Mouse (Mus musculus) spleen, adult 10 weeks (tissue): Measurements from ENCODE around the gene Plcxd1. TPM values are rescaled to one million over a fixed set of nuclear protein-coding genes. Genes with fewer than 3 reads are reported as not detected.

Experiments
- polyA plus RNA-seq: library from polyadenylated mRNA; stranded (reverse); fragments of 350-450 nt; fragmentation: Illumina TruSeq; extraction: RNeasy Lipid Tissue Mini Kit (QIAGEN cat#74804); gene quantifications from one replicate; pipeline ENCODE4 v1.2.3, GENCODE M21; 2015; ENCODE audit warnings: low replicate concordance; ENCODE audit not compliant: insufficient read depth

Plcxd1 gene
- polyA plus RNA-seq, result 0.14 TPM

DNA sequence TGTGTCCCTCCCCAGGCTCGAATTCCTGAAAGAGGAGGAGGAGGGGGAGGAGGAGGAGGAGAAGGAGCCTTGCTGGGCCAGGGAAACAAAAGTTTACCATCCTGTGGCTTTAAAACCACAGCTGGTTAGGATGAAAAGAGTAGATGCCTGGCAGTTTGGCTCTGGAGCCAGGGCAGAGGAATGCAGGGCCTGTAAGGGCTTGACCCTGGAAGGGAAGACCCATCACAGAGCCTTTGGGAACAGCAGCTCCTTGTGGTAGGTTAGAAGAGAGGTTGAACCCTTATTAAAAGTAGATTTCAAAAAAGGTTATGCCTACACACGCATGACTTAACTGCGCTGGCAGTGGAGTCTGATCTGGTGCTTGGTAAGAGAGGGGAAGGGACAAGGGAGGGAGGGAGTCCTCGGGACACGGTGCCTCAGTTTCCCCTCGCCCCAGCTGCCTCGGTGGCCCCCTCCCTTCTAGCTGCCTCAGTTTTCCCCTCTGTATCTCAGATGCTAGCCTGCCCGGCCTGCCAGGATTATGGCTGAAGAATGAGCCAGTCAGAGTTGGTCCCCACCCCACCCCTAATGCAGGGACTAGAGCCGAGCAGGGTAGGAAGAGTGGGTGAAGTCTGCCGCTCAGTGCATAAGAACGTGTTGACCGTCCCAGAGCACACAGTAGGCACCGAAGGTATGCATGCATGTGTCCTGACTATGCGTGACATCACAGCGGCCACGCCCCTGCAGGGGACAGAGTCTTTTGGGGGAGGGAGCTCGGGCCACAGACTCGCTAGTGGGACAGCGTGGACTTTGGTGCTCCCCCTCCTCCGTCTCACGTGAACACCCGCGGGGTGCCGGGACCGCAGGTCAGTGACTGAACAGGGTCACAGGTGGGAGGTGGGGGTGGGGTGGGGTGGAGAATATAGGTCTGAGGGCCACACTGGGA lies at the start of gene Plcxd1:
Gene Plcxd1, plus strand, starts transcription at position 314 of the 925 bp plus-strand sequence.

DNA sequence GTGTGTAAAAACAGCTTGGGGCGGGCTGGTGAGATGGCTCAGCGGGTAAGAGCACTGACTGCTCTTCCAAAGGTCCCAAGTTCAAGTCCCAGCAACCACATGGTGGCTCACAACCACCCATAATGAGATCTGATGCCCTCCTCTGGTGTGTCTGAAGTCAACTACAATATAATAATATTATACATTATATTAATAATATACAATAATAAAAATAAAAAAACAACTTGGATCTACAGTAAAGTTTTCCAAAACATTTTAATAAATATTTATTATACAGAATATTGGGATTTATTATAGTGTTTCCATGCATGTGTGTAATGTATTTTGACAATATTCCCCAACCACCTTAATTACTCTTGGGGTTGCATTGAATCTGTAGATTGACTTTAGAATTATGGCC lies 27.4 kb upstream of the Plcxd1 start, which contains the start of gene Gm17655:
Gene Gm17655, minus strand, starts transcription at position 101 of the 400 bp plus-strand sequence.

DNA sequence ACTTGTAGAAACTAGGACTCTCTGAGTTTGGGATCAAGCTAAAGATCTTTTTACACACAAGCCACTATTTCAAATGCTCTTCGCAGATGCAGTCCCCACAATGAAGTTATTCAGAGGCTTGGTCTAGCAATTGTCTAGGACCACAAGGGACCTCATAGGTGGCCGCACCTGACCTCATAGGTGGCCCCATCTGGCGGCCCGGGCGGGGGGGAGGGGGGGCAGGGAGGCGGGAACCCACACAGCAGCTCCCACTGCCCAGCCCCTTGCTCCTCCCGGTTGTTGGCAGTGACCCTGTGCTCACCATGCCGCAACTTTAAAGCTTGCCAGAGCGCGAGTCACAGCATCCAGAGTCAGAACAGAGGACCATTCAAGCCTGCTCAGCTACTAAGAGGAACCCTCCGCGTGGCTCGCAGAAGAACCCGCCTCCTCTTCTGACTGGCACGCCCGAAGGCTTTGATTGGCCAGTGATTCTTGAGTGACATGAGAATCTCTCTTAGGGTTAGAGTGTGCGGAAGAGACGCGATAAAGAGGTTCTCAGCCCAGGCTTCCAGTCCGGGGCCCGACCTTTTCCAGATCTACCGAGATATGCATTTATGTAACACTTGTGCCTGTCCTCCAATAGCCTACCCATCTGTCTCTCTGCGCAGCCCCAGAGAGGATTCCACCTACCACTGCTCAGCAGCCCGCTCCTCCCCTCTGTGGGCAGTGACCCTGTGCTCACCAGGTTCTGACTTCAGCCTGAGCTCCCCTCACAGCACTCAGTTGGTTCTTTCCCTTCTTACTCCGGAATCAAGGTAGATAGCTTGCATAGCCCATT lies 5.5 kb upstream of the Plcxd1 start, which contains the start of gene Gm35315:
Gene Gm35315, minus strand, starts transcription at position 391 of the 817 bp plus-strand sequence.

DNA sequence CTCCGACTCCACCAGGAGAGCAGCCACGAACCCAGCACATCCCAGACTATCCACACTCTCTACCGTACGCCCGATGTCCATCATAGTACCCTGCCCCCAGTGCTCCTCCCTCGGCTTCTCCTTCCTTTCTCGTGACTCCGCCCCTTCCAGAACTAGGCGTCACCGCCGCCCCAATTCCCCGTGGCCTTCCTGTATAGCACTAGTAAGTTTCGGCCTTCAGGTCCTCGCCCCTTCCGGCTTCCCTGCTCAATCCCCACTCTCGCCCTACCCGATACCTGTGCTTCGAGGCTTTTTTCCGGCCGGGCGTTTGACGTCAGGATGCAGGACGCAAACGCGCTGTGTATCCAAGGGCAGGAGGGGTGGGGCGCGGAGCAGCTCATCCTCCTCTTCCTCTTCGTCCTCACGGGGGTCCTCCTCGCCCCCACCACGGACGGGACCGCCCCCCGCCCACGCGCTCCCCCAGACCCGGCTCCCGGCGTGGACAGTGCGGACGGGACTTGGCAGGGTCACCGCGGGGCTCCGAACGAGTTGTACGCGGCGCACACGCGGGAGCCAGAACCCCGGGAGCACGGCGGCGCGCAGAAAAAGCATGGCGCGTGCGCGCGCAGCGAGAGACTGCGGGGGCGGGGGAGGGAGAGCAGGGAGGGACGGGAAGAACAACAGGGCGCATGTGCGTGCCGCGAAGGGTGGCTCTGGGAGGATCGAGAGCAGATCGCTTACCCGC lies 8.0 kb downstream of the Plcxd1 start, which contains the start of gene Gtpbp6:
Gene Gtpbp6, minus strand, starts transcription at position 617 of the 724 bp plus-strand sequence.

DNA sequence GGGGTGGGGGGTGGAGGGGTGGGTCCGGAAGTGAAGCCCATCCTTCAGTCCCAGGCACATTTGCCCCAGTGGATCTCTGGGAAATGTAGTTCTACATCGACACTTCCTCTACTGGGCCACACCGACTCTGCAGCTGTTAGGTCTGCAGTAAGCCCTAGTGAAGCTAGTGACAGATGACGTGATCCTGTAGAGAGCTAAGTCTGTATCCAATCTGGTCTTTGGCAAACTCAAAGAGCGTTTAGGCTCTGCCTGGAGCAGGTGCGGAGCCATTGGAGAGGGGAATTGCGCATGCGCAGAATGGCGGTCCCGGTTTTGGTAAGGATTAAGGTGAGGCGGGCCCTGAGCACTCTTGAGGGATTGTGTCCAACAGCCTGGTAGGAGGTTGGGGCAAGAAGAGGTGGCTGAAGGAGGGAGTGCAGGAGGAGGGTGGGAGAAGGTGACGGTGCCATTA lies 10.2 kb downstream of the Plcxd1 start, which contains the start of gene Zfp605:
Gene Zfp605, plus strand, starts transcription at position 102 of the 451 bp plus-strand sequence.

DNA sequence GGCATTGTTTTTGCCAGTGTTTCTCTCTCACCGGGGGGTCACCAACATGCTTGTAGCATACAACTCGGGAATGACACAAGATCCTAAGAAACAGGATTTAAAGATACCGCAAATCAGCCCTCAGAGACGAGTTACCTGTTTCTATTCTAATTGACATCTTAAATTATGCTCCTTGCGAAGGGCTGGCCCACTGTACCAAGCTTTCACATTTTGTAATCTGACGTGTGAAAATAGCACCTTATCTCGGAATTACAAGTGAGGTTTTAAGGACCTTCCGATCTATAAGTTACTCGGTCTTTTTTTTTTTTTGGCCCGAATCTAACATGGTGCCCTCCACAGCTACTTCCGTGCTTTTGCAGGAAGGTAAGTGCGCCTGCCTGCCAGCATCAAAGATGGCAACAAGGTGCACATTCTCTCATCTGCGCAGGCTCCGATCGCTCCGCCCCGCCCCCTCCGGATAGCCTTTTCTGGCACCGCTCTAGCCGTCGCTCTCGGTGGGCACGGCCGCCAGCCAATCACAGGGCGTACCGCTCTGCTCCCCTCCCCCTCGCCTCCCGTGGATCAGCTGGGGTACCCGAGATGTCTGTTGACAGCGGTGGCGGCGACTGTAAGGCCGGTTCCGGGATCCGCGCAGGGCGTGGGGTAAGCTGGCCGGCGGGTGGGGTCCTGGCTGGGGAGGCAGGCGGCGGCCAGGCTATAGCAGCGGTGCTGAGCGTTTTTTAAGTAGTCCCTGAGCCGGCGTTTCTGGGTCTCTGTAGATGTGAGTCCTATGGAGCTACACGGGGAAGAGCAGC lies 35.7 kb downstream of the Plcxd1 start, which contains the start of gene Chfr:
Gene Chfr, plus strand, starts transcription at position 550 of the 794 bp plus-strand sequence.

Other genes with a start within 250 kb of the Plcxd1 start
- 44.0 TPM for gene Gm15446, start 176.6 kb upstream of the Plcxd1 start, polyA plus RNA-seq
- 78.9 TPM for gene Zfp932, start 103.4 kb upstream of the Plcxd1 start, polyA plus RNA-seq
- 13.7 TPM for gene Gm17655, start 27.5 kb upstream of the Plcxd1 start, polyA plus RNA-seq
- 3.2 TPM for gene Gm35315, start 5.5 kb upstream of the Plcxd1 start, polyA plus RNA-seq
- gene Gtpbp6, start 8.2 kb downstream of the Plcxd1 start, polyA plus RNA-seq, result 7.2 TPM
- 9.9 TPM for gene Zfp605, start 10.1 kb downstream of the Plcxd1 start, polyA plus RNA-seq
- 75.2 TPM for gene Chfr, start 35.9 kb downstream of the Plcxd1 start, polyA plus RNA-seq
- 23.6 TPM for gene Golga3, start 76.7 kb downstream of the Plcxd1 start, polyA plus RNA-seq
- gene Ankle2, start 131.0 kb downstream of the Plcxd1 start, polyA plus RNA-seq, result 68.9 TPM
- gene Pgam5, start 169.9 kb downstream of the Plcxd1 start, polyA plus RNA-seq, result 38.6 TPM
- gene Pxmp2, start 186.2 kb downstream of the Plcxd1 start, polyA plus RNA-seq, result 3.8 TPM
- gene Pole, start 186.3 kb downstream of the Plcxd1 start, polyA plus RNA-seq, result 14.2 TPM
- 0.52 TPM for gene P2rx2, start 243.2 kb downstream of the Plcxd1 start, polyA plus RNA-seq
- gene Lrcol1, start 244.8 kb downstream of the Plcxd1 start, polyA plus RNA-seq, result not detected